Mouse (Mus musculus) kidney, postnatal 0 days (tissue): ENCODE results near the gene Rhbg. TPM values are rescaled to one million over a fixed set of nuclear protein-coding genes. Genes with fewer than 3 reads are reported as not detected.

ENCODE experiments used
- ATAC-seq: fragments of 200-750 bp; cut with Nextera tagmentation; replicated peaks from 2 replicates; pipeline ENCODE4 v1.8.0; 2017; ENCODE audit warnings: low read depth, moderate number of reproducible peaks, moderate TSS enrichment, moderate library complexity; ENCODE audit not compliant: low FRiP score
- DNase-seq: peaks from one replicate; pipeline ENCODE4 v3.0.0-alpha.2; 2016; ENCODE audit warnings: low spot score
- H3K27ac ChIP-seq: fragments of 300-500 bp; sonication (generic); 2 replicates; pipeline ENCODE4 v1.5.1; 2014; ENCODE audit warnings: mild to moderate bottlenecking
- H3K27me3 ChIP-seq: fragments of 300-500 bp; sonication (generic); 2 replicates; pipeline ENCODE4 v1.6.1; 2014; ENCODE audit warnings: low read length, mixed read lengths; ENCODE audit not compliant: insufficient read depth
- H3K36me3 ChIP-seq: fragments of 300-500 bp; sonication (generic); 2 replicates; pipeline ENCODE4 v1.6.1; 2014; ENCODE audit warnings: low read length, mixed read lengths; ENCODE audit not compliant: insufficient read depth
- H3K4me1 ChIP-seq: fragments of 300-500 bp; sonication (generic); replicated peaks from 2 replicates; pipeline ENCODE4 v1.6.1; 2014; ENCODE audit warnings: antibody characterized with exemption, low read length, mixed read lengths; ENCODE audit not compliant: insufficient read depth
- H3K4me2 ChIP-seq: fragments of 300-500 bp; sonication (generic); 2 replicates; pipeline ENCODE4 v1.6.1; 2014; ENCODE audit warnings: mild to moderate bottlenecking, low read length, moderate library complexity, mixed read lengths
- H3K4me3 ChIP-seq: fragments of 300-500 bp; sonication (generic); replicated peaks from 2 replicates; pipeline ENCODE4 v1.5.1; 2014; ENCODE audit warnings: low read depth, low read length
- H3K9ac ChIP-seq: fragments of 300-500 bp; sonication (generic); 2 replicates; pipeline ENCODE4 v1.6.1; 2014; ENCODE audit warnings: low read depth, low read length
- H3K9me3 ChIP-seq: fragments of 300-500 bp; sonication (generic); replicated peaks from 2 replicates; pipeline ENCODE4 v1.6.1; 2016; ENCODE audit warnings: low read length, inconsistent platforms, mixed read lengths
- CTCF ChIP-seq: IDR thresholded peaks from 2 replicates; pipeline ENCODE4 v1.5.1; 2016; ENCODE audit warnings: antibody characterized with exemption, low read depth, mild to moderate bottlenecking, moderate library complexity
- WGBS: fragments of 180-500 bp; shearing (Covaris S2); extraction: QIAGEN DNeasy Blood & Tissue Kit; methylation state at CpG from one replicate; pipeline ENCODE4 v1.1.7; 2014; 5-methylcytosine and 5-hydroxymethylcytosine counted together
- polyA plus RNA-seq: library from polyadenylated mRNA; unstranded; fragments of >200 nt; fragmentation: Nextera tagmentation; extraction: Ambion mirVana; gene quantifications from 2 replicates; pipeline ENCODE4 v1.2.1, GENCODE M21; 2015

The Rhbg gene
- polyA plus RNA-seq, 1 experiment from 2014 or later: 23.2 TPM

DNA sequence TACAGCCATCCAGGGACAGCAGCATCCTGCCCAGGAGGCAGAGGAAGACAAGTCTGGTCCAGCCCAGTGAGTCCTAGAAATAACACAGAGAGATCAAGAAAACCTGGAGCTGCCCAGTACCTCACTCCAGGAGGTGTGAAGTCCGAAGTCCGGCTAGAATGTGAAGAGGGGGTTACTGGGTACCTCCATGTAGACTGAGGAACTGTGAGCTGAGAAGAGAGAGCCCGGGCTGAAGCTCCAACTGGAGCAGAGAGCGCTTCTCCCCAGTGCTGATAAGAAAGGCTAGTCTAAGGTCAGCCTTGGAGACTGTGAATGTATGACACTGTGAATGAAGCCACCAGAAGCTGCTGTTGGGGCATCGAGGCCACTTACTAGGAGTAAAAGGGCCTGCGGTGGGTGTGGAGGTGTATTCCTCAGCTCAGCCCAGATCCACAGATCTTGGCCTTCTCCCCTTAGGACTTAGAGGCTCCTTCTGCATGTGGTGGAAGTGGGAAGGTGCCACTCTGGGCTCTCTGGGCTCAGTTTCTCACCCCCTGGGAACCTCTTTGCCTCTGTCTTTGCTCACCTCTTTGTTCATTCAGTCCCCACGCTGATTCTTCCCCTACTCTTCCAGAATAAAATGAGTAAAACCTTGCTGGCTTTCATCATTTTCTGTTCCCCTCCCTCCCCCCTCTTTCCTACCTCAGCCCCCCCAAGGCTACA is 50.4 kb downstream of the Rhbg start:
- Histone ChIP-seq H3K27me3 (peaks cover 95% of the 10 kb centered on the region), H3K4me3 (no peak overlapping the region), H3K27ac (no peak overlapping the region), H3K9me3 (no peaks in the 10 kb centered on the region), H3K4me1 (peaks cover 10% of the 10 kb centered on the region; the same call in 1 of the 2 replicates), H3K36me3 (no peaks in the 10 kb centered on the region), H3K4me2 (no peak overlapping the region), H3K9ac (no peak overlapping the region)
- ATAC-seq (no peak), DNase-seq (no peak)
- 2% methylated on average over 7 of the region's 7 CpGs for WGBS
- TF ChIP-seq CTCF: no peak

DNA sequence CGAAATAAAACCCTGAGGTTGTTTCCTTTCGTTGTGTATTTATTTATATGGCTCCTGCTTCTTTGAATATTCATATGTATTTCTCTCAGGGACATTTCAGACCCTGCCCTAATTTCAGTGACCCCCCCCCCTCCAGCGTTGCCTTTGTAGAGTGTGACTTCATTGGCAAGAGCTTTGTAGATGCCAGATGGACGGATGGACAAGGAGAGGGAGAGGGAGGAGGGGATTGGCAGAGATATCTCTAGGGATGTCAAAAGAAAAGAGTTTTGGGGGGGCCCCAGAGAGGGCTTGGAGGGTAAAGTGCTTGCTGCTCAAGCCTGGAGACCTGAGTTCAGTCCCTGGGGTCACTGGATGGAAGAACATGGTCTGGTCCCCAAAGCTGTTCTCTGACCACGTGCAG is 51.1 kb downstream of the Rhbg start:
- H3K4me1 ChIP-seq: peaks cover 10% of the 10 kb centered on the region; the same call in 1 of the 2 replicates

GRCm38 (mm10) chr3:88202986-88203385 is 51.5 kb downstream of the Rhbg start:
- no peak overlapping the region for H3K27ac ChIP-seq
- DNase-seq (no peak), ATAC-seq (no peak)
- no peak overlapping the region for H3K4me3 ChIP-seq
- H3K4me2 ChIP-seq: no peak overlapping the region
- H3K4me1 ChIP-seq: peaks cover 10% of the 10 kb centered on the region; the same call in 1 of the 2 replicates
- no peak for TF ChIP-seq CTCF
- H3K36me3 ChIP-seq: no peaks in the 10 kb centered on the region
- H3K9me3 ChIP-seq: no peaks in the 10 kb centered on the region
- H3K27me3 ChIP-seq: peaks cover 89% of the 10 kb centered on the region
- no peak overlapping the region for H3K9ac ChIP-seq
- WGBS: 4% methylated on average over 6 of the region's 6 CpGs

More for the DNA sequence above, 51.1 kb downstream of the Rhbg start:
- Histone ChIP-seq H3K4me2 (no peak overlapping the region), H3K27ac (no peak overlapping the region), H3K9me3 (no peaks in the 10 kb centered on the region), H3K36me3 (no peaks in the 10 kb centered on the region), H3K4me3 (no peak overlapping the region), H3K27me3 (peaks cover 93% of the 10 kb centered on the region), H3K9ac (no peak overlapping the region)
- WGBS: 12% methylated on average over 5 of the region's 5 CpGs
- ATAC-seq: no peak
- no peak for DNase-seq
- no peak for TF ChIP-seq CTCF

- Histone ChIP-seq H3K9ac (no peak overlapping the region), H3K4me2 (no peak overlapping the region), H3K9me3 (no peaks in the 10 kb centered on the region), H3K36me3 (no peaks in the 10 kb centered on the region), H3K27me3 (peaks cover 84% of the 10 kb centered on the region), H3K27ac (no peak overlapping the region), H3K4me3 (no peak overlapping the region), H3K4me1 (peaks cover 10% of the 10 kb centered on the region; the same call in 1 of the 2 replicates)
- 16% methylated on average over 5 of the region's 5 CpGs for WGBS
- TF ChIP-seq CTCF: no peak
- DNase-seq (no peak), ATAC-seq (no peak)
Observed at GRCm38 (mm10) chr3:88201640-88202039, 52.9 kb downstream of the Rhbg start.

DNA sequence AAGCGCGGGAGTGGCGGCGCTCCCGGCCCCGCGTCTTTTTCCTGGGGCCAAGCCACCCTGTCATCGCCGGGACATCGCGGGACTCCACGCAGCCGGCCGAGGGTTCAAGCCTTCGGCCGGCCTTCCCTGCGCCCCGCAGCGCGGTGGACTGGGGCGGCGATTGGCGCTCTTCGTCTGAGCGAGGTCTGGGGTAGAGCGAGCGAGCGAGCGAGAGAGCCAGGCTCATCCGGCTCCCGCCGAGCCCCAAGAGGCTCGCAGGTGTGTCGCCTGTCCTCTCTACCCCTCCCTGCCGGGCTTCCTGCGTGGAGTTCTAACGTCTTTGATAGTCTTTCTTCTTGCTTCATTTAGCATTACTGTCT is 53.6 kb downstream of the Rhbg start:
- no peaks in the 10 kb centered on the region for H3K36me3 ChIP-seq
- ATAC-seq (no peak), DNase-seq (no peak)
- WGBS: 1% methylated on average over 37 of the region's 37 CpGs
- no peak overlapping the region for H3K9ac ChIP-seq
- H3K4me3 ChIP-seq: peak overlapping the region; percentile 31
- H3K9me3 ChIP-seq: no peaks in the 10 kb centered on the region
- H3K4me1 ChIP-seq: peaks cover 10% of the 10 kb centered on the region; the same call in 1 of the 2 replicates
- peak overlapping the region; percentile 51 for H3K4me2 ChIP-seq
- no peak for TF ChIP-seq CTCF
- peaks cover 80% of the 10 kb centered on the region for H3K27me3 ChIP-seq
- no peak overlapping the region for H3K27ac ChIP-seq

GRCm38 (mm10) chr3:88200161-88200971 is 54.1 kb downstream of the Rhbg start:
- DNase-seq (no peak), ATAC-seq (no peak)
- no peak for TF ChIP-seq CTCF
- Histone ChIP-seq H3K4me2 (peak overlapping the region; percentile 51), H3K4me3 (peak overlapping the region; percentile 31), H3K4me1 (peaks cover 10% of the 10 kb centered on the region; the same call in 1 of the 2 replicates), H3K9ac (no peak overlapping the region), H3K9me3 (no peaks in the 10 kb centered on the region), H3K27me3 (peaks cover 78% of the 10 kb centered on the region), H3K36me3 (no peaks in the 10 kb centered on the region), H3K27ac (no peak overlapping the region)
- WGBS: 1% methylated on average over 60 of the region's 61 CpGs
